Mouse (Mus musculus) left cerebral cortex, adult 18-20 months (tissue): ENCODE data around the gene Tmem236. TPM values are rescaled to one million over a fixed set of nuclear protein-coding genes. Genes with fewer than 3 reads are reported as not detected.
"Not testable (repeated sequence)": the region's sequence is repeated elsewhere in the genome, so short reads cannot be mapped to it uniquely, and the experiment has no call there.

Source experiments
- DNase-seq, 2 experiments: peaks; one replicate each; pipeline ENCODE4 v3.0.0; 2021 to 2022; ENCODE audit warnings: low spot score in 2 of 2, mixed read lengths in 1 of 2
- total RNA-seq, 2 experiments: library from RNA; stranded (reverse); gene quantifications; 2 replicates each; pipeline ENCODE4 v1.2.3; 2021

The Tmem236 gene
- total RNA-seq, 2 experiments from 2014 or later: 0.12 to 0.14 TPM

GRCm38 (mm10) chr2:14191601-14192000 is 17.3 kb downstream of the Tmem236 start:
- DNase-seq: no peak

- no peak for DNase-seq
Observed at GRCm38 (mm10) chr2:14192046-14192445, 17.7 kb downstream of the Tmem236 start.

DNA sequence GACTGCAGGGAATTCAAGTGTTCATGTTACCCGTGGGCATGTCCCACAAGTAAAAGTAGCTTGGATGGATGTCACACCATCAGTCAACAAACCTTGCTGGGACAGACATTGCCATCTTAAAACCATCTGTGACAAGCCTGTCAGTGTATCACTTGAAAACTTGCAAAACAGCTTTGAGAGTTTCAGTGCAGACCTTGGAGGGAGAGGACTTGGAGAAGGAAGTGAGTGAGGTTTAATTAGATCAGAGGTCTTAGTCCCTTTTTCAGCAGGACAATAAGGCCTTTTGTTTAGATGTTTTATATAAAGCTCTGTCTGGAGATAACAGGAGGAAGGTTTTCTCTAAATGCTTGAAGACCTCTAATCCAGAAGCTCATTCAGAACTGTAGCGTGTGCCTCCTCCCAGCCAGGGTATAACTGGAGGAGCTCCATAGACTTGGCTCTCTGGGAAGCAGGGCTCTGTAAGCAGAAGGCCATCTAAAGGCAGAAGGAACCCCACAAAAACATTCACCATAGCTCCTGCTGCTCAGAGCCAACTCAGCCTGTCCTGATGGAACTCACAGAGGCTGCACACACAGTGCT is 24.1 kb downstream of the Tmem236 start:
- not testable (repeated sequence) for DNase-seq

- no peak for DNase-seq
Observed at GRCm38 (mm10) chr2:14199621-14200020, 25.3 kb downstream of the Tmem236 start.

DNA sequence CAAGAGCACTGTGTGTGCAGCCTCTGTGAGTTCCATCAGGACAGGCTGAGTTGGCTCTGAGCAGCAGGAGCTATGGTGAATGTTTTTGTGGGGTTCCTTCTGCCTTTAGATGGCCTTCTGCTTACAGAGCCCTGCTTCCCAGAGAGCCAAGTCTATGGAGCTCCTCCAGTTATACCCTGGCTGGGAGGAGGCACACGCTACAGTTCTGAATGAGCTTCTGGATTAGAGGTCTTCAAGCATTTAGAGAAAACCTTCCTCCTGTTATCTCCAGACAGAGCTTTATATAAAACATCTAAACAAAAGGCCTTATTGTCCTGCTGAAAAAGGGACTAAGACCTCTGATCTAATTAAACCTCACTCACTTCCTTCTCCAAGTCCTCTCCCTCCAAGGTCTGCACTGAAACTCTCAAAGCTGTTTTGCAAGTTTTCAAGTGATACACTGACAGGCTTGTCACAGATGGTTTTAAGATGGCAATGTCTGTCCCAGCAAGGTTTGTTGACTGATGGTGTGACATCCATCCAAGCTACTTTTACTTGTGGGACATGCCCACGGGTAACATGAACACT is 26.6 kb downstream of the Tmem236 start:
- DNase-seq: not testable (repeated sequence)

DNA sequence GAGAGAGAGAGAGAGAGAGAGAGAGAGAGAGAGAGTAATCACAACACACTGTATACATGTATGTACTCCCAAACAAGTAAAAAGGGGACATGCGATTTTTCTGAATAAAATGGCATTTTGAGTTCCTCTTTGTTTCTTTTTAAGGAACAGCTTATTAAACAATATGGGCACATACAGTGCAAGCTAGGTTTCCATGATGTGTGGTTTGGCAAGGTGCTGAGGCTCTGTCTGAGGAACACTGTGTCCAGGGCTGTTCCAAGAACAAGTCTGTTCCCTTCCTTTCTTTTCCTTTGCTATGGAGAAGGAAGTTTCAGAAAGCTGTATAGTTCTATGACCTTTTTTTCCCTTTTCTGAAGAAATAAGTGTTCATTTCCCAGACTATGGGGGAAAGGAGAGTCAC is 30.0 kb downstream of the Tmem236 start:
- DNase-seq: no peak

DNA sequence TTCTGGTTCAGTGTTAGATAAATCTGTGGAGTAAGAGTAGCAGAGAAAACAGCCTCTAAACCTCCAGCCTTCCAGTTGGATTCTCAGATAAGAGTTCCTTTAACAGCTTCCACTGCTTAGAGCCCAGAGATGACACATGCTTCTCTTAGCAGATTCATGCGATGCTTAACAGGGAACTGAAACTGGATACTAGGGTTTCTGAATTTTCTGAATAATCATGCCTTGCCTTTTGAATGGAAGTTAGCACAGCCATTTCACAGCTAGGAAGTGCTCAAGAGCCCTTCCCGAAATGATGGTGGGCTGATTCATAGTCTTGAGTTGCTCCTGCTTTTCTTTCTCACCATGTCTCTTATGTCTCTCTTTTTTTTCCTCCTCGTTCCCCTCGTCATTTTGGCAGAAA is 32.5 kb downstream of the Tmem236 start:
- no peak for DNase-seq

DNA sequence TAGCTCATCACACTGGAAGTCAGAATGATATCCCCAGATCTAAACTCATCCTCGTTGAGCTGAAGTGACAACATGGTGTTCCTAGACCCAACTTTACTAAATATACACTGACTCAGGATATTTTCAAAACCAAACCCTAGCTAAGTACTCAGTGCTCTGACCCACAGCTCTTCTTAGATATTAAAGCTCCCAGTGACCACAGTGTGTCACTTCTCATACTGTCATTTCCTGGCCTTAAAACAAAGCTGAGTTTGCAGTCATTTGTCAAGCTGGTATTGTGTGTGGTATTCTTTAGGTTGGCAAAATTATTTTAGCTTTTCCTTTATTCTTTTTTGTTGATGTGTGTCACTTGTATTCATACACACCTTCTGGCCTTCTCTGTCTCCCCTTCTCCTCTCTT is 36.4 kb downstream of the Tmem236 start:
- no peak for DNase-seq

DNA sequence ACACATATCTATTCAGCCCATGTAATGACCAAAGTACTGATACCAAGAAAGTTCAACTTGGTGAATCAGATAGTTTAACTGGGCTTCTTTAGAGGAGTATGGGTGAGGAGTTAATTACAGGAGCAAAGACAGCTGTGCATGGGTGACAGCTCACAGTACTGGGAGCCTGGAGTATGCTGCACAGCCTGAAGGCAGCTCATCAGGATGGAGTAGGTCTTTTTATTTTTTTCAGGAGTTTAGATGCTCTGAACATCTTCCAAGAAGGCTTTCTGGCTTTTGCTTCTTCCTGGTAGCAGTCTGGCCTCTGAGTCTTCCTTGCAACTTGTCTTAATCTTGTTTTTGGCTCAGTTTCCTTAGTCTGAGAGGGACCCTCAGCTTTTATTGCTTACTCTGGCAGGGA is 37.3 kb downstream of the Tmem236 start:
- DNase-seq: no peak

- no peak for DNase-seq
Observed at GRCm38 (mm10) chr2:14214764-14215163, 40.4 kb downstream of the Tmem236 start.

DNA sequence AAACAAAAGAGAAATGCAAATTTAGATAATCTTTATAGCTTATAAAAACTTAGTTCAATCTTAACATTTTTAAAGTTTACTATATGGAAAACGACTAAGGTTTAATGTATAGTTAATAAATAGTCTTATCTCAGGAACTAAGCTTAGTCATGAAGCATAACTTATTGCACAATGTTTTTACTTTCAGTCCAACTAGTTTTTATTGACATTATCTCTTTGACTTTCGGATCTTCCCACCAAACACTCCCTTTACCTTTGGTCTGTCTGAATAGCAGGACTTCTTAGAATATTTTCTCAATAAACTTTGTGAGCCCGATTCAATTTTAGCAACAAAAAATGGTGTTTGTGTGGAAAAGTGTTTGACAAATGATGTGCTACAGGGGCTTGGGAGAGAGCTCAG is 42.3 kb downstream of the Tmem236 start:
- DNase-seq: no peak

GRCm38 (mm10) chr2:14218126-14218525 is 43.8 kb downstream of the Tmem236 start:
- DNase-seq: no peak

- DNase-seq: no peak
Observed at GRCm38 (mm10) chr2:14224387-14224786, 50.1 kb downstream of the Tmem236 start.

DNA sequence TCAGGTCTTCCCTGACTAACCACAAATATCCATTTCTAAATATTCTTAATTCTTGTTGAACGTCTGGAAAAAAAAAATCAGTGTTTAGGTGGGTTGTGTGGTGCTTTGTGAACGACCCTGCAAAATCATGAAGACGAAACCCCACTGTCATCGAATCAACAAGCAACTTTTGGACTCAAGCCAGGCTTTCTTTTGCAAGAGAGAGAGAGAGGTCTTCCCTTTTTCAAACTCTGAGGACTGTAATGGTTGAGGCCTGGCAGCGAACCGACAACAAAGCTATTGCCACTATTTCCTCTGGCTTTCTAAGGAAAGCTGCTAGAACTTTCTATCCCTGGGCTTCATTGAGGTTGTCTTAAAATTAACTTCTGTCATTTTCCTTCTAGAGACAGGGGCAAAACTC is 54.2 kb downstream of the Tmem236 start:
- DNase-seq: no peak

GRCm38 (mm10) chr2:14229149-14229548 is 54.8 kb downstream of the Tmem236 start, which contains the start of gene Mrc1:
Gene Mrc1, plus strand, starts transcription at chr2:14229392.
- DNase-seq: no peak

GRCm38 (mm10) chr2:14229979-14230378 is 55.7 kb downstream of the Tmem236 start:
- no peak for DNase-seq

- DNase-seq: no peak
Observed at GRCm38 (mm10) chr2:14232897-14233296, 58.6 kb downstream of the Tmem236 start.

DNA sequence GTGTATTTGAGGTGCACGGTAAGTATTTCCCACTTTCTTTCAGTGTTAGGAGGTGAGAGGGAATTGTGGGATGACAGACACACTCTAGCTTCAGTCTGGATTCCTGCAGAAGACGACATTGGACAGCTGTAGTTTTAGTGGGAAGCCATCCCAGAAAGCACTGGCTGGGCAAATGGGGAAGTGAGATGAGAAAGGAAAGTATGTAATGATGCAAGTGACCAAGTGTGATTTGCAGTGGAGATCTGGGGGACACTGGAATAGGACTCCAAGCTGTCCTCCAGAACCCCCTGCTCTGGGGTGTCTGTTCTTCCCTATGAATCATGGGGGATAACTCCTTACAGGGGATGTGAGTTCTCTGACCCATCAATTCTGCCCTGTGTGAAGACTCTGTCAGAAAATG is 59.7 kb downstream of the Tmem236 start:
- no peak for DNase-seq

GRCm38 (mm10) chr2:14235319-14235718 is 61.0 kb downstream of the Tmem236 start:
- no peak for DNase-seq

- DNase-seq: no peak
Observed at GRCm38 (mm10) chr2:14236920-14237319, 62.6 kb downstream of the Tmem236 start.

DNA sequence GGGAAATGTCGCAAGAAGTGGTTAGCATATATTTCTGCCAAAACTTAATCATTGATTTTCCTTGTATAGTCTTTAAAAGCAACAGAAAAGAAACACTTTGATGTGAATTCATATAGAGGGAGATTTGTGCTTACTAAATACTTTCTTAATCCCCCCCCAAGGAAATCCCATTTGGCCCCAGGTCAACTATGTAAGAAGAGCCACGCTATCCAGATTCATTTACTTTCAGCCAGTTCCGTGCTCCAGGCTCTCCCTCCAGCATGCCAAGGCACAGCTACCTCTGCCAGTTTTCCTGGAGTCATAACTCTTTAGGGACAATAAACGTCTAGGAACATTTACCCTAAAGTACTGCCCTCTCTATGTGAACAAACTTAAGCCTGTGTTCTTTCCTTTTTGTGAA is 63.4 kb downstream of the Tmem236 start:
- no peak for DNase-seq

- DNase-seq: no peak
Observed at GRCm38 (mm10) chr2:14239151-14239550, 64.8 kb downstream of the Tmem236 start.

GRCm38 (mm10) chr2:14244157-14244556 is 69.8 kb downstream of the Tmem236 start:
- DNase-seq: no peak
